Mouse (Mus musculus): ENCODE measurements at regions not wholly inside any gene's neighbourhood (a gene's known extent, or its start where the extent isn't known, plus 50 kb on each side); places are given as distances from the start of the nearest gene placed in this dataset.
"Not testable (repeated sequence)": the region's sequence is repeated elsewhere in the genome, so short reads cannot be mapped to it uniquely, and the experiment has no call there.

DNA sequence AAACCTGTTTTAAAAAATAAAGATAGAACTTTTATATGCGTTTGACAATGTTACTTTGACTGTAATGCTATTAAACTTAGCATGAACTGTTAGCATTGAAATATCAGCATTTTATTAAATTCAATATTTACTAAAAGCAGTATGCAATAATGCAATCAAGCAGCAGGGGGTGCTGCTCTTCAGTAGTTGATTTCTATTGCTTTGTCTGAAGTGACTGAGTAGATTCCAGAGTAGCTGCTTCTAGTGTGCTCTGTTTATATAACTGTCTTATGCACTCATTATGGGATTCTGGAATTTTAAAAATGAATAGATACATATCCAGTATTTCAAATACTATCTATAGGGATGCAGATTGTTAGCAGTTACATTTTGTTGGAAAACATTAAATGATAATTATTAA is 146.2 kb downstream of the Gm28710 start:
- TF ChIP-seq CTCF (IDR thresholded peaks at IDR 0.05; ENCODE audit: extremely low read depth, insufficient read depth, low read length) (no peak), POLR2A (IDR thresholded peaks at IDR 0.05; ENCODE audit: extremely low read depth, insufficient read depth, low read length) (no peak)
- no peak overlapping the region for H3K27ac ChIP-seq (ENCODE audit: insufficient read depth, low read length)
- no peaks in the 10 kb centered on the region for H3K4me1 ChIP-seq (ENCODE audit: control insufficient read depth, insufficient read depth, low read length)
- no peak overlapping the region for H3K4me3 ChIP-seq (ENCODE audit: insufficient read depth, low read length)

DNA sequence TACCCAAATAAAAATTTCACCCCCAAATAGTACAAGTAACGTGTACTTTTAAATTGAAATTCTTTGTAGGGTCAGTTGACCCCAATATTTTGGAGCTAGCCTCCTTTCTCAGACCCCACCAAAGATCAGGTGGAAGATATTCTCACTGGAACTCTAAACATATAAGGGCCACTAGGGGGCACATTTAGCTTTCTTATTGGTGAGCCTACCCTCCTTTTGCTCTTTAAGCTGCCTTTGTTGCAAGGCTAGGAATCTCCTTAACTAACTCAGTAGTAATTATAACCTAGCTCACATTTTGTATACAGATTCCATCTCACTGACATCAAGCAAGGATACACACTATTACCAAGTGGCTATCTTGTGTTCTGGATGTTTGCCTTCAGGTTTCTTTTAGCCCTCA is 155.8 kb downstream of the Gm28710 start:
- Histone ChIP-seq H3K4me1 (ENCODE audit: control insufficient read depth, insufficient read depth, low read length) (no peaks in the 10 kb centered on the region), H3K27ac (ENCODE audit: insufficient read depth, low read length) (no peak overlapping the region), H3K4me3 (ENCODE audit: insufficient read depth, low read length) (no peak overlapping the region)
- TF ChIP-seq POLR2A (IDR thresholded peaks at IDR 0.05; ENCODE audit: extremely low read depth, insufficient read depth, low read length) (no peak), CTCF (IDR thresholded peaks at IDR 0.05; ENCODE audit: extremely low read depth, insufficient read depth, low read length) (peak; percentile 44; the same call in 1 of the 2 replicates)

DNA sequence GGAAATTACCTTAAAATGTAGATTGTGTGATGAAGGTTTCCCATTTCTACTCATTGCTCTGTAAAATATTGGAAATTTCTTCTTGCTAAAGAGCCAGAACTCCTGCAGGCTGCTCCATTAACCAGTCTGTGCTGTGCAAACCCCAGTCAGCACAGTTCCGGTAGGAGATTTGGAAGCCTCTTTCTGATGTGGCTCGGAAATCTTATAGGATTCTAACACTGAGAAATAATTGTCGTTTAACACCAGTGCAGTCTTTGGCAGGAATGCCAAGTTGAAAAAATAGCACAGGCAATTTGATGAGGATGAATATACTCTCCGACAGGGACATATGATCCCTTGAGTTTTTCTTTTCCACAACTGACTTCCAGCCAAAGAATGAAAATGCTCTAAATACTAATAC is 176.1 kb downstream of the Gm28710 start:
- Histone ChIP-seq H3K4me3 (ENCODE audit: insufficient read depth, low read length) (no peak overlapping the region), H3K27ac (ENCODE audit: insufficient read depth, low read length) (no peak overlapping the region), H3K4me1 (ENCODE audit: control insufficient read depth, insufficient read depth, low read length) (no peaks in the 10 kb centered on the region)
- TF ChIP-seq CTCF (IDR thresholded peaks at IDR 0.05; ENCODE audit: extremely low read depth, insufficient read depth, low read length) (no peak), POLR2A (IDR thresholded peaks at IDR 0.05; ENCODE audit: extremely low read depth, insufficient read depth, low read length) (no peak)

DNA sequence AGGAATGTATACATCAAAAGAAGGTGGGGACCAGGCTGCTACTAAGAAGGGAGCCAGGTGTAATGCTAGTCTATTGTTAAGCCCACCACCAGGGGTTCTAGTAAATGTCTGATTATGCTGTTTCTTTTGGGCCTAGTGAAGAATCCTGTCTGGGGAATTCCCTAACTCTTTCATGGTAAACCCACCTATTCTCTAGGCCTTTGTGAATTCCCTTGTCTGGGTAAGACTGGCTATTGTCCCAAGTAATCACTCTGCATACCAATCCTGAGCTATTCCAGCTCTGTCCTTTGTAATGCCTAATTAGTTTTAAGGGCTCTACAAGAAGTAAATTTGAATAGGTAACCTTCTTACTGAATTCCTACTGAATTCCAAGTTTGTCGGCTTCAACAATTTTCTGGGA is 177.2 kb downstream of the Gm28710 start:
- H3K27ac ChIP-seq (ENCODE audit: insufficient read depth, low read length); H3K4me3 ChIP-seq (ENCODE audit: insufficient read depth, low read length); H3K4me1 ChIP-seq (ENCODE audit: control insufficient read depth, insufficient read depth, low read length): not testable (repeated sequence)

DNA sequence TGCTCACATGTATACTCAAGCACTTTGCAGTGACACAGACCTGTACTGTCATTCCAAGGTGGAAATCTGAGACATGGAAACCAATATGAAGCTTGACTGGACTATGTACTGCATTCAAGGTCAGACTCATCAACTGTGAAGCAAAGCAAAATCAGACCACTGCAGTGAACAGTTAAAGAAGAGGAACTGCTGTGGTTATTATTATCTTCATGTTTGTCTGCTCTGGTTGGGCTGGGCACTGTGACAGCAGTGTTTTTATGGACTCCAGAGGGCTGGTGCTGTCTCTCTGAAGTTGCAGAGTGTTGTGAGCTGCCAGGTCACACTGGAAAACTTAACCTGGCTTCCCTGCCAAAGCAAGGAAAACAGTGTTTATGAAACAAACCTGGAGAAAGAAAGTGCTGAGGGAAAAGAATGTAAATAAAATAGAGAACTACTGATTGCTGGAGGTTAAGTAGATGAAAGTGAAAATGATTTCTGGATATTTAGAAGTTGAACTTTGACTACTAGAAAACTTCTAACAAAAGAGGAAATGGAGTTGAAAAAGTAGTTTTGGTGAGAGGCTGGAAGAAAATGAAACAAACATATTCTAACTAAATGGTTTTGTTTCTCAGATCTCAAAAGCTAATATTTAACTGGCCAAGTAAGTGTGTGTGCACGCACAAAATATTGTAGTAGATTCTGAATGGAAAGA is 181.7 kb downstream of the Gm28710 start:
- no peaks in the 10 kb centered on the region for H3K4me1 ChIP-seq (ENCODE audit: control insufficient read depth, insufficient read depth, low read length)
- H3K4me3 ChIP-seq (ENCODE audit: insufficient read depth, low read length) = no peak overlapping the region
- no peak overlapping the region for H3K27ac ChIP-seq (ENCODE audit: insufficient read depth, low read length)
- no peak for TF ChIP-seq CTCF (IDR thresholded peaks at IDR 0.05; ENCODE audit: extremely low read depth, insufficient read depth, low read length)

DNA sequence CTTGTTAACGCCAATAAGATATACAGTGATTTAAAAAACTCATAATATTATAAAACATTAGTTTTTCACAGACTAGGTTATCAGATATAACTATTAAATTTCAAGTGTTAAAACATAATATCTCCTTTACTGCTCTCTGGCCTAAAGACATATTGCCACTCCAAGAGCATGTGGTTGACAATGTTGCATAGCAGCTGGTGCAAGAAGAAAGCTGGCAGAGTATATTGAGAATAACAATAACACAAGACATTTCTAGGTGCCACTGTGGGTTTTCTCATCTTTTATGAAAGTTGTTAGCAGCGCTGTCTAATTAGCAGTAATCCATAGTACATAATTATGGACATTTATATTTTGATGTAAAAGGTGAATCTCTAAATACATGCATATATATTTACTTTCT is 184.4 kb downstream of the Gm28710 start:
- TF ChIP-seq CTCF (IDR thresholded peaks at IDR 0.05; ENCODE audit: extremely low read depth, insufficient read depth, low read length) = no peak
- TF ChIP-seq POLR2A (IDR thresholded peaks at IDR 0.05; ENCODE audit: extremely low read depth, insufficient read depth, low read length) = no peak
- Histone ChIP-seq H3K4me3 (ENCODE audit: insufficient read depth, low read length) (no peak overlapping the region), H3K4me1 (ENCODE audit: control insufficient read depth, insufficient read depth, low read length) (no peaks in the 10 kb centered on the region), H3K27ac (ENCODE audit: insufficient read depth, low read length) (no peak overlapping the region)

DNA sequence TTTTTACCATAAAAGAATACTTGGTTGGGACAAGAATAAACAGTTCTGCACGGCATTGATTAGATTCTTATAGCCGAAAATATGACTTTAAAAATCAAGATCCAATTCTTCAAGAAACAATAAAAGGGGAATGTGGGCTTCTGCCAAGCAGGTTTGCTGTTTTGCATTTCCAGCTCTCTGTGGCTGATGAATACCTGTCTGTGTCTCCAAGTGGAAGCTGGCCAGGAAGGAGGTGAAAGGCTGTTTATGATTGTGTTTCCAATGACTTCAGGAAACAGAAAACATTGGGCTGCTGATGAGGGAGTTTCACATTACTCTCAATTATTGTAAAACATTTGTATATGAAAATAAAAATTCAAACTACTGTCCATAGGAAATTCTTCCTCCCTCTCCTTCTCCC is 193.3 kb downstream of the Gm28710 start:
- H3K4me1 ChIP-seq (ENCODE audit: control insufficient read depth, insufficient read depth, low read length) = no peaks in the 10 kb centered on the region
- H3K4me3 ChIP-seq (ENCODE audit: insufficient read depth, low read length) = no peak overlapping the region
- H3K27ac ChIP-seq (ENCODE audit: insufficient read depth, low read length) = no peak overlapping the region
- TF ChIP-seq CTCF (IDR thresholded peaks at IDR 0.05; ENCODE audit: extremely low read depth, insufficient read depth, low read length) (no peak), POLR2A (IDR thresholded peaks at IDR 0.05; ENCODE audit: extremely low read depth, insufficient read depth, low read length) (no peak)

DNA sequence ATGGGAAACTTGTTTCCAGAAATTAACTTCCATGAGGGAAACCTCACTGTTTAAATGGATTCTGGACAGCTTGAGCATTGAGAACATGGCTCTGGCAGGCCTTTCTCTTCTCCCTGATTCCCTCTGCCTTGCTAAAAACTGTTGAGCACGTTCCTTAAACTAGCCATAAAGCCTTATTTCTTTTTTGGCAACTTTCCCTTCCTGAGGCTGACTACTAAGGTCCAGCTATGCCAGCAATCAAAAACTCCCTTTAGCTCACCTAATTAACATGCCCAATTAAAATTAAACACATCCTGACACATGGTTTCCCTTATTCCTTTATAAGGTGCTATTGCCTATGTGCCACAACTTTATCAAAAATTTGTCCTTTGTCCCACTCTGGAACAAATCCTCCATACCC is 199.9 kb downstream of the Gm28710 start:
- H3K4me3 ChIP-seq (ENCODE audit: insufficient read depth, low read length) = no peak overlapping the region
- TF ChIP-seq CTCF (IDR thresholded peaks at IDR 0.05; ENCODE audit: extremely low read depth, insufficient read depth, low read length) = no peak
- no peak for TF ChIP-seq POLR2A (IDR thresholded peaks at IDR 0.05; ENCODE audit: extremely low read depth, insufficient read depth, low read length)
- H3K27ac ChIP-seq (ENCODE audit: insufficient read depth, low read length) = no peak overlapping the region
- H3K4me1 ChIP-seq (ENCODE audit: control insufficient read depth, insufficient read depth, low read length) = no peaks in the 10 kb centered on the region

DNA sequence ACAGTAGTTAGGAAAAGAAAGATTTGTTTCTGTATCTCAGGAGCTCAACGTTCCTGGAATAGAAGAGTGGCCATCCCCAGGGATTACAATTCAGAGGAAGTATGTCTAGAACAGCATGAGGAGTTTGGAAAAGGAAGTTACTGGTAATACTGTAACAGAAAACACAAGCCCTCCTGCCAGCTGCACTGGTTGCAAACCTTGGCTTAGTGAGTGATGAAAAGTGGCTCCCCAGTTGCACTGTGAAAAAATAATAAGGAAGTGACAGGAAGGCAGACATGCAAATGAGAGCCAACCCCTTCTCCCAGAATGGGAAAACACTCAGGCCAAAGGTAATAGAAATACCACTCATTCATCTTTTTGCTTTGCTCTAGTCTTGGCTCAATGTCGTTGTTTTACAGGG is 207.6 kb downstream of the Gm28710 start:
- H3K4me3 ChIP-seq (ENCODE audit: insufficient read depth, low read length) = no peak overlapping the region
- no peak overlapping the region for H3K27ac ChIP-seq (ENCODE audit: insufficient read depth, low read length)
- no peaks in the 10 kb centered on the region for H3K4me1 ChIP-seq (ENCODE audit: control insufficient read depth, insufficient read depth, low read length)
- no peak for TF ChIP-seq CTCF (IDR thresholded peaks at IDR 0.05; ENCODE audit: extremely low read depth, insufficient read depth, low read length)
- no peak for TF ChIP-seq POLR2A (IDR thresholded peaks at IDR 0.05; ENCODE audit: extremely low read depth, insufficient read depth, low read length)

DNA sequence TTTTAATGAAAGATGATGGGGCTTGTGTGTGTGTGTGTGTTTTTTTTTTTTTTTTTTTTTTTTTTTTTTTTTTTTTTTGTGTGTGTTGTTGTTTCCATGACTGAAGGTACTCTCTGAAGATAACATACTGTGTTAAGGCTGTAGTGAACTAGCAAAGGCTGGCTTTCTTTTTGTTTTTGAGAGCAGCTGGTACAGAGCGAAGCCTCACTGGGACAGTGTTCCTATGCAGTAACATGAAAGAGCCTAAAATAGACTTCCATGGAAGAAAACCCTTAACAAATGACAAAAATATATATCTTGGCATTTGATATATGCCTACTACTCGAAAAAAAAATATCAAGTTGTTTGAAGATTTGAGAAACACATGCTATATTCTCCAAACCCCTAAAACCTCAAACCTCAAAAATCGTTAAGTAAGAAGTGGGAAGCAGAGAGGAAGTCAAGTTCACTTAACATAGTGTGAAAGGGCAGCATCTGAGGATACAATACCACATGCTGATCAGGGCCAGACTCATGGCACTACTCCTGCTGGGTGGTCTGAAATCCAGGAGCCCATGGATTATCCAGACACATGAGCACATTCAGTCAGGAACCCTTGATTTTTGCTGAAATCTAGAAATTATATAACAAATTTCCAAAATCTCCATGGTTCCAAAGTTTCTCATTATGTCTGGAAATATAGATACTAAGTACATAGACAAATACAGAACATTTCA is 215.4 kb downstream of the Gm28710 start:
- no peak for TF ChIP-seq POLR2A (IDR thresholded peaks at IDR 0.05; ENCODE audit: extremely low read depth, insufficient read depth, low read length)
- H3K4me3 ChIP-seq (ENCODE audit: insufficient read depth, low read length) = no peak overlapping the region
- no peak overlapping the region for H3K27ac ChIP-seq (ENCODE audit: insufficient read depth, low read length)
- no peaks in the 10 kb centered on the region for H3K4me1 ChIP-seq (ENCODE audit: control insufficient read depth, insufficient read depth, low read length)
